Mouse (Mus musculus) right cerebral cortex, adult 2 months (tissue): ENCODE measurements around the gene Ssbp3.

Experiments used
- DNase-seq, 2 experiments: peaks; one replicate each; pipeline ENCODE4 v3.0.0; 2021 to 2022; ENCODE audit warnings: low spot score in 2 of 2

Ssbp3 gene

GRCm38 (mm10) chr4:107096043-107096442 is 185.5 kb downstream of the Ssbp3 start:
- no peak for DNase-seq

DNA sequence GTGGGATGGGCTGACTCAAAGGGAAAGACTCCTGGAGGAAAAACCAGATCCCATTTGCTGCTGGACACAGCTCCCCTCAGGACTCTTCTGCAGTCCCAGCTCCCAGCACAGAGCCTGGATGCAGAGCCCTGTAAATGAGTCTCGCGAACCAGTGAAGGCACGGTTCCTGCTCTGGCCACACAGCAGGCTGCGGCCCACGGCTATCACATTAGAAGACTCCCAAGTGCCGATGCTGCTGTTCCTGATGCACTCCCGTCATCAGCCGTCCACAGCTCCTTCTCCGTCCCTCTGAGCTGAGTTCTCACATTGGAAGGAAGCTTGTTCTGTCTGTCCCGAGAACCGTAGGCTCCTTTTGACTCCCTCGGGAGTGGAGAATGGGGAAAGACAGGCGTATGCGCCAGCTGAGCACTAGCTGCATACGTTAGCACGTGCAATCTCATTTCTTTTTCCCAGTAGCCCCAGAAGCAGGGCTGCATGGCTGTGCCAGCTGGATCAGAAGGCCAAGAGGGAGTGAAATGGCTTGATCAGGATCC is 186.4 kb downstream of the Ssbp3 start, which contains the start of gene Cdcp2:
TSS of gene Cdcp2 (plus strand) at position 51 of the 533 bp plus-strand sequence.
- DNase-seq = no peak

- DNase-seq = no peak
Measured at GRCm38 (mm10) chr4:107097871-107098270, 187.4 kb downstream of the Ssbp3 start.

DNA sequence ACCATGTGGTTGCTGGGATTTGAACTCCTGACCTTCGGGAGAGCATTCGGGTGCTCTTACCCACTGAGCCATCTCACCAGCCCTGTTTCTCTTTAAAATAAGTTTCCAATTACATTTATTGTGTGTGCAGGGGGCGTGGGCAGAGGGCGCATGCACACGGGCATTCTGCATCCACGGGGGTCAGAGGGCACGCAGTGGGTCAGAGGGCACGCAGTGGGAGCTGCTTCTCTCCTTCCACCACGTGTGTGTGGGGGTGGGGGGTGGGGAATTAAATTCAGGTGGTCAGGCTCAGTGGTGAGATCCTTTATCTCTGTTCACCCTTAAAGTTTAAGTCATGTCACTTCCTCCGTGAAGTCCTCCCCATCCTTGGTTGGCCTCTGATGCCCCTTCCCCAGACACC is 187.9 kb downstream of the Ssbp3 start:
- DNase-seq = no peak

DNA sequence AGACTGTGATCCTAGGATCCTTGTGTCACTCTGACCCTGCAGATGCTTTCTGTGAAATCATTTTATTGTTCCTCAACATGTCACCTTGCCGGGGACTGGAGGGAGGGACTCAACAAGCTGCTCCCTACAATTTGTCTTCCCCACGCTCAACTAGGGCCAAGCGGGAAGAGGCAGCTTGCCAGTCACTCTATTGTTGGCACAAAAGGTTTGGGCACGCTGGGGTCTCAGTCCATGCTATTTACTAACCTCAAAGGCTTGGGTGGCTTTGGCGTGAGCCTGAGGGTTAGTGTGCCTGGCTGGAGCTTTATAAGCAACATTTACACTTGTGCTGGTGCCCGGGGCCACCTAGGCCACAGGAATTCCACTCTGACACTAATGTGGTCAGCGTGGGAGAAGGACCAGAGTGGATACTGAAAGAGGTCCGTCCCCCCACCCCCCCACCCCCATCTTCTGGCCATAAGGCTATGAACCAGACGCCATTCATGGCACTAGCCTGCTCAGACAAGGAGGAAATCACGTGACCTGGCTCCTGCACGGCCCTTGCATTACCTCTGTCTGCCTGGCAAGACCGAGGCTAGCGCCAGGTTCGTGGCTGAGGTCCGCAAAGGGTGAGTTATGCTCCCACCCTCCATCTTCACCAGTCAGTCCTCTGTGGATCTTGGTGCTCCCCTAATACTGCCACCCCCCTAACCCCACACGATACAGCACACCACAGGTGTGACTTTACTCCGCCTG is 188.5 kb downstream of the Ssbp3 start:
- no peak for DNase-seq
